Mouse (Mus musculus) frontal cortex, adult 2 months (tissue): ENCODE data around the gene Nlgn1. TPM values are rescaled to one million over a fixed set of nuclear protein-coding genes. Genes with fewer than 3 reads are reported as not detected.
A peak's percentile ranks its signal among the peaks of the same experiment; 100 is the strongest.

Source experiments
- DNase-seq, 2 experiments: peaks; one replicate each; pipeline ENCODE4 v3.0.0; 2022; ENCODE audit warnings: low spot score in 1 of 2; ENCODE audit errors: extremely low spot score in 1 of 2
- polyA plus RNA-seq: library from polyadenylated mRNA; depleted of rRNA; stranded (reverse); fragments of >200 nt; gene quantifications from 2 replicates; pipeline ENCODE4 v1.2.3, GENCODE M21; 2012; rRNA removed

Gene Nlgn1
- 24.2 and 27.6 TPM in 2 replicates for polyA plus RNA-seq

DNA sequence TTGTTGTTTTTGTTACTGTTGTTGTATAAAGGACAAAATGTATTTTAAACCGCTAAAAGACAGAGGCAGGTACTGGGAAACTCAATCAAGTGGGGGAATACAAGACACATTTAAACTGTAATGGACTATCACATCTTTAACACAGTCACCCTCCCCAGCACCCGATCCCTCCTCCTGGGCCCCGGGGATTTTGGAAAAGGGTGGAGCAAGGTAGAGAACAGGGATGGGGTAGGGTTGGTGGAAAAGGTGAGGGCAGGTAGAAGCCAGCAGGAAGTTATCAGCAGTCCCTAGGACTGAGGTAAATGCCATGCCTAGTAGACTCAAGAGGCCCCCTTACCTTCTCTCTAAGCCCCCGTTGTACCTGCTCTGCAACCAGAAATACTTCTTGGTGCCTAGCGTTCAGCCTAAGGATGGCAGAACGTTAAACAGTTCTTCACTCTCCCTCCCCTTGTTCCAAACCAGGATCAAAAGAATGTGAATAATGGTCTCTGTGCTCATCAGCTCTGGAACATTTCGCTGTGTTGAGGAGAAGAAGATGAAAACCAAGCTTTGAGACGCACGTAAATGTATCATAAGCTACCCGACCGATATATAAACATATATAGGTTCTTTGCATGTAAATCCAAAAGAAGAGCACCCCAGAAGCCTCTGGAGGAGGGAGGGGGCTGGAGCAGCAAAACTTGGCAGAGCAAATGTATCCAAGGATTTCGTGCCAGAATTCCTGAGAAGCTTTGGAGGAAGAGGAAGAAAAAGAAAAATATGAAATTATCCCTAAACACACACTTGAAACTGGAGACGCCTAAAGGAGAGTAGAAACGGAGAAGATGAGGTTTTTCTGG is at the start of gene Nlgn1:
TSS of gene Nlgn1 (minus strand) at position 61 of the 839 bp plus-strand sequence.
- DNase-seq, result no peak

- no peak for DNase-seq
Measured at GRCm38 (mm10) chr3:26378272-26378671, 46.0 kb upstream of the Nlgn1 start.

GRCm38 (mm10) chr3:26355082-26355481 is 22.8 kb upstream of the Nlgn1 start:
- no peak for DNase-seq

- peak in 1 of 2 experiments; percentile 68 for DNase-seq
Measured at GRCm38 (mm10) chr3:26354483-26355030, 22.3 kb upstream of the Nlgn1 start.

GRCm38 (mm10) chr3:26337495-26337894 is 5.2 kb upstream of the Nlgn1 start:
- DNase-seq, result peak in 1 of 2 experiments; percentile 6

- peak; percentile 30 to 65 for DNase-seq
Measured at GRCm38 (mm10) chr3:26333239-26333811, 1.1 kb upstream of the Nlgn1 start.

DNA sequence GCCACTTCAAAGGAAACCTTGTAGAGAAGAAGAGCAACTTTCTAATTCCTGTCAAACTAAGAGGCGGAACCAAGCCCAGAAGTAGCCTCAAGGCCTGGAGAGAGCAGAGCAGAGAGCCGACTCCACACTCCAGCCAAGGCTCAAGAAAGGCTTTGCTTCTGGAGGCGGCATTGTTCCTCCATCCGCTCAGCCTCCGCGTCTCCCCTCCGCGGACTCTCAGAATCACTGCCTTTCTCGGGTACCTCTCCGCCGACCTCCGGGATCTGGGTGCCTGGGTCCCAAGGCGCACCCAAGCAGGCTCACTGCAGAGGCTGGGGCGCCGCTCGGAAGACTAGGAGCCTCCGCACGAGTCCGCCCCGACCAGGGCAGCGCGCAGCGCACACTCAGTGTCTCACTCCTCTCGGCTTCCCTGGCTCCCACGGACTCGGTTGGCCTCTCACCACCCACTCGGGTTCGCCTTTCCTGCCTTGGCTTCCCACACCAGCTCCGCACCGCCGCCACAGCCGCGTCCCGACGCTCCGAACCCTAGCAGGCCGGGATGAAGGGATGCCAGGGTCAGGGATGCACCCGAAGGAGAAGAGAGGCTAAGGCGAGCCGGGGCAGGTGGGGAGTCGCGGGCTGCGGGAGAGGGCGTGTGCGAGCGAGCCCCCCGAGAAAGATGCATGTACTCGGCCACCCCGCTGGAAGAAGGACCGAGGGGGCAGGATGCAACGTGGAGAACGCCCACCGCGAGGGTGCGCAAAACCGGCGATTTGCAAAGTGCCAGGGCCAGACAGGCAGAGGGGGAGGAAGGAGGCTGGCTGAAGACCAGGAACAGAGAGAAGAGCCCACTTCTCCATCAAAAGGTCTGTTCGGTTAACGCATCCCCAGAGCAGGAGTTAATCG is 841 bp downstream of the Nlgn1 start:
- DNase-seq, result peak; percentile 41 to 71

DNA sequence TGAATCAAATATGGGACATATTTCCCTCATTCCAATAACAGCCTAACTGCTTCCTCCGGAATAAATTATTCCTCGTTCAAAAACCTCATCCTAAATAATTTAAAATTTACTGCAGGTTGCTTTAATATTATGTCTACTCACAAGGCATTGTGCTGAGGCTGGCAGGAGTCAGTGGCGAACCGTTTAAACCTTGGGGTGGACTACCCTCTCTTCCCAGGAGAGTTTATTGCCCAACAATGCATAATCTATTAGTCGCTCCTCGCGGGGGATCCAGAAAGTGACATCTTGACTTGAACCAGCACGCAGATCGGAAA is 1.4 kb downstream of the Nlgn1 start:
- no peak for DNase-seq

- DNase-seq, result peak in 1 of 2 experiments; percentile 17
Measured at GRCm38 (mm10) chr3:26330019-26330418, 2.2 kb downstream of the Nlgn1 start.

DNA sequence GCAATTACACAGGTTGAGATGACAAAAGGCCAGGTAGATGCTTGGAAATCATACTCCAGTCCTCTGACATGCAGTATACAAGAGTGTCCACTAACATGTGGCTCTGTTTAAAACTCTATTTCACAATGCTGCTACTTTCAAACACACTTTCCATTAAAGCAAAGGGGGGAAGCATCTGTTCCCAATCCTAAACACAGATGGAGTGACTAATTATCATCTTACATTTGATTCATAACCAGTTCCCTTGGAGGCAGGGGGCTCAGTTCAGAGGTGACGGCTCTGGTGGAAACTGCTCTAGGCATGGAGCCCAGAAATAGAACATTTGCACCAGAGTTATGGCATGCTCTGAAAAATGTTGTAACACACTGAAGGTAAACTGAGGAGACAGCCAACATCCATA is 7.8 kb downstream of the Nlgn1 start:
- DNase-seq, result no peak

- DNase-seq, result peak; percentile 49 to 63
Measured at GRCm38 (mm10) chr3:26317397-26317796, 14.9 kb downstream of the Nlgn1 start.

DNA sequence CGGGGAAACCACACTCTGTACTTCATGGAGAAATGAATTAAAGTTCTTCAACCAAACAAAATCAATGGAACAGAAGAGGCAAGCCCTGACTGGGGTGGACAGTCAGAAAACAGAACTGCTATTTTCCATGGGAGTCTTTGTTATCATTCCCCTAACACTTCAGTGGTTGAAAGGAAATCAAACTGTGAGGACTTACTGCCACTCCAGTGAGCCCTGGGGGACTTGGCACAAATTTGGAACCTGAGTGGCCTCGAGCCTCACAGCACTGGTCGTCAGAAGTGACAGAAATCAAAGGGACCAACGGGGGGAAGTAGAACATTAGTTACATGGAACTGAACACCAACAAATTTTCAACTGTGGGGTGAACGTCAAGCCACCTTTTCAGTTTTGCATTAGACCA is 34.4 kb downstream of the Nlgn1 start:
- DNase-seq, result no peak

GRCm38 (mm10) chr3:26270894-26271795 is 61.1 kb downstream of the Nlgn1 start:
- DNase-seq, result peak in 1 of 2 experiments; percentile 18

DNA sequence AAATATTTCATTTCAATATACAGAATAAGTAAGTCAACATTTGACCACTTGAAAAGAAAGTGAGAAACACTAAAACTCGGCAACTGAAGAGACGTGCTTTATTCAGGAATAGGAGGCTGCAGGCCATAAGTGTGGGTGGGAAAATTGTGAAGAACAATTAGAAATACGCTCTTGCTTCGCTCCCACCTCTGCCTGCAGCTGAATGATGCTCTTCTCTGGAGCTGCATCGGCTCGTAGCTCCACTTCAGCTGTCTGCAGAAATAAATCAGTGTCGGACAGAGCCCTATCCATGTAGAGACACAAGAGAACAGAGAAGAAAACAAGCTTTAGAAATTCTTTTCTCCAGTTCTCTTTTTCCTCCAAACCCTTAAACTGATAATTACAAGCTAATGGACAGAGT is 85.7 kb downstream of the Nlgn1 start:
- peak in 1 of 2 experiments; percentile 17 for DNase-seq

- no peak for DNase-seq
Measured at GRCm38 (mm10) chr3:26243274-26243673, 89.0 kb downstream of the Nlgn1 start.

DNA sequence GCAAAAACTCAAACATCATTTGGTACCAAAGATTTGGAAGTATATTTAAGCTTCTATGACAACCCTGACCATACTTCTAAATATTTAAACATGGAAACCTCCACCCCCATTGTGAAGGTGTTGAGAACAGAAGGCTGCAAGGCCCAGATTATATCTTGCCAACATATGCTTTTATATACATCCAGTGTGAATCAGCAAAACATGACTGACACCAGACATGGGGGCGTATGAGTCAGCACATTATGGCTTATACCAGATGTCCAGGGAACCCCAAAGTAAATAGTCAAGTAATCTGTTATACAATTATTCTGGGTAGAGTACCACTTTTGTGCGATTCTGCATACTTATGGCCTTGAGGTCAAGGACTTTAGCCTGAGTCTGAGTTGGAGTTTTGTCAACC is 102.3 kb downstream of the Nlgn1 start:
- DNase-seq, result peak; percentile 81 to 85

GRCm38 (mm10) chr3:26228827-26229226 is 103.4 kb downstream of the Nlgn1 start:
- DNase-seq, result no peak

- no peak for DNase-seq
Measured at GRCm38 (mm10) chr3:26228172-26228781, 104.0 kb downstream of the Nlgn1 start.

GRCm38 (mm10) chr3:26223500-26223899 is 108.8 kb downstream of the Nlgn1 start:
- DNase-seq, result no peak
